Mouse (Mus musculus) MEL (cell line): ENCODE measurements around the gene Polg. TPM values are rescaled to one million over a fixed set of nuclear protein-coding genes. Genes with fewer than 3 reads are reported as not detected.
A peak's percentile ranks its signal among the peaks of the same experiment; 100 is the strongest.

Experiments used
- DNase-seq: peaks from one replicate; pipeline ENCODE4 v3.0.0; 2011; ENCODE audit warnings: low read depth, low spot score
- H3K27ac ChIP-seq: 2 replicates; pipeline ENCODE4 v1.5.1; 2012; ENCODE audit warnings: low read depth, mild to moderate bottlenecking, control low read depth, low read length, moderate library complexity; ENCODE audit not compliant: control insufficient read depth
- H3K27me3 ChIP-seq, 2 experiments: fragments of 150-350 bp in 1 of 2; sonication (generic) in 1 of 2; 2 replicates each; pipeline ENCODE4 v1.6.1; 2012; ENCODE audit warnings: low read length in 2 of 2, mild to moderate bottlenecking in 2 of 2, improper control_type of control experiment in 1 of 2, moderate library complexity in 1 of 2; ENCODE audit not compliant: insufficient read depth in 2 of 2, control insufficient read depth in 1 of 2
- H3K36me3 ChIP-seq, 2 experiments: 2 replicates each; pipeline ENCODE4 v1.6.1; 2012 to 2014; ENCODE audit warnings: low read length in 2 of 2, improper control_type of control experiment in 1 of 2, inconsistent platforms in 1 of 2, mild to moderate bottlenecking in 1 of 2; ENCODE audit not compliant: insufficient read depth in 2 of 2, control insufficient read depth in 1 of 2
- H3K4me1 ChIP-seq, 2 experiments: fragments of 150-350 bp in 1 of 2; sonication (generic) in 1 of 2; 2 replicates each; pipeline ENCODE4 v1.6.1; 2012; ENCODE audit warnings: low read length in 2 of 2, improper control_type of control experiment in 1 of 2, mild to moderate bottlenecking in 1 of 2; ENCODE audit not compliant: insufficient read depth in 2 of 2, control insufficient read depth in 1 of 2
- H3K4me3 ChIP-seq, 2 experiments: fragments of 150-350 bp in 1 of 2; sonication (generic) in 1 of 2; 2 replicates each; pipeline ENCODE4 v1.5.1; 2012; ENCODE audit warnings: low read depth in 2 of 2, low read length in 2 of 2, mild to moderate bottlenecking in 2 of 2, moderate library complexity in 2 of 2, control low read depth in 1 of 2, improper control_type of control experiment in 1 of 2; ENCODE audit not compliant: control insufficient read depth in 1 of 2, insufficient read depth in 1 of 2
- H3K79me2 ChIP-seq: 2 replicates; pipeline ENCODE4 v1.6.1; 2012; ENCODE audit warnings: mild to moderate bottlenecking, low read length, moderate library complexity; ENCODE audit not compliant: control insufficient read depth, poor library complexity, insufficient read depth
- H3K9ac ChIP-seq: 2 replicates; pipeline ENCODE4 v1.6.1; 2012; ENCODE audit warnings: low read depth, mild to moderate bottlenecking, control low read depth, low read length, moderate library complexity; ENCODE audit not compliant: control insufficient read depth, poor library complexity, severe bottlenecking
- H3K9me3 ChIP-seq: fragments of 150-350 bp; sonication (generic); replicated peaks from 2 replicates; pipeline ENCODE4 v1.6.1; 2012; ENCODE audit warnings: mild to moderate bottlenecking, low read length, improper control_type of control experiment, moderate library complexity; ENCODE audit not compliant: insufficient read depth
- BHLHE40 ChIP-seq: IDR thresholded peaks from 2 replicates; pipeline ENCODE4 v1.6.1; 2012; ENCODE audit warnings: low read depth, mild to moderate bottlenecking, inconsistent platforms, low read length, improper control_type of control experiment, borderline replicate concordance
- CHD1 ChIP-seq: IDR thresholded peaks from 2 replicates; pipeline ENCODE4 v1.6.1; 2012; ENCODE audit warnings: low read depth, mild to moderate bottlenecking, inconsistent platforms, low read length, improper control_type of control experiment
- CHD2 ChIP-seq: IDR thresholded peaks from 2 replicates; pipeline ENCODE4 v1.6.1; 2011; ENCODE audit warnings: low read length, improper control_type of control experiment
- CTCF ChIP-seq, 3 experiments: IDR thresholded peaks in 2 of 3; conservative IDR thresholded peaks in 1 of 3; 2 replicates each; pipeline ENCODE4 v1.5.1; 2011 to 2012; ENCODE audit warnings: low read length in 3 of 3, low read depth in 2 of 3, mild to moderate bottlenecking in 2 of 3, improper control_type of control experiment in 1 of 3, inconsistent platforms in 1 of 3, mixed read lengths in 1 of 3, moderate library complexity in 1 of 3; ENCODE audit not compliant: control insufficient read depth in 1 of 3, insufficient read depth in 1 of 3, poor library complexity in 1 of 3, severe bottlenecking in 1 of 3
- E2F4 ChIP-seq: IDR thresholded peaks from 2 replicates; pipeline ENCODE4 v1.6.1; 2011; ENCODE audit warnings: low read depth, low read length, improper control_type of control experiment, borderline replicate concordance
- ELF1 ChIP-seq: IDR thresholded peaks from 2 replicates; pipeline ENCODE4 v1.6.1; 2014; ENCODE audit warnings: low read depth, mild to moderate bottlenecking, inconsistent platforms, low read length, improper control_type of control experiment, moderate library complexity
- EP300 ChIP-seq, 2 experiments: IDR thresholded peaks; 2 replicates each; pipeline ENCODE4 v1.6.1; 2011; ENCODE audit warnings: improper control_type of control experiment in 2 of 2, low read length in 2 of 2, low read depth in 1 of 2, mild to moderate bottlenecking in 1 of 2
- ETS1 ChIP-seq: IDR thresholded peaks from 2 replicates; pipeline ENCODE4 v1.6.1; 2012; ENCODE audit warnings: low read depth, mild to moderate bottlenecking, inconsistent platforms, low read length, improper control_type of control experiment, moderate library complexity
- GABPA ChIP-seq: IDR thresholded peaks from 2 replicates; pipeline ENCODE4 v1.6.1; 2012; ENCODE audit warnings: low read depth, mild to moderate bottlenecking, inconsistent platforms, low read length, improper control_type of control experiment, moderate library complexity
- GATA1 ChIP-seq: IDR thresholded peaks from 2 replicates; pipeline ENCODE4 v1.6.1; 2011; ENCODE audit warnings: low read depth, low read length, improper control_type of control experiment
- HCFC1 ChIP-seq: IDR thresholded peaks from 2 replicates; pipeline ENCODE4 v1.6.1; 2012; ENCODE audit warnings: low read depth, mild to moderate bottlenecking, inconsistent platforms, low read length, improper control_type of control experiment, moderate library complexity
- JUND ChIP-seq: IDR thresholded peaks from 2 replicates; pipeline ENCODE4 v1.6.1; 2011; ENCODE audit warnings: low read depth, mild to moderate bottlenecking, improper control_type of control experiment, low read length
- KAT2A ChIP-seq: conservative IDR thresholded peaks from 2 replicates; pipeline ENCODE4 v1.6.1; 2012; ENCODE audit warnings: low read depth, low read length, improper control_type of control experiment, inconsistent platforms
- MAFK ChIP-seq: IDR thresholded peaks from 2 replicates; pipeline ENCODE4 v1.6.1; 2011; ENCODE audit warnings: low read depth, mild to moderate bottlenecking, low read length, improper control_type of control experiment, borderline replicate concordance
- MAX ChIP-seq: IDR thresholded peaks from 2 replicates; pipeline ENCODE4 v1.6.1; 2011; ENCODE audit warnings: low read length, improper control_type of control experiment
- MAZ ChIP-seq: IDR thresholded peaks from 2 replicates; pipeline ENCODE4 v1.6.1; 2012; ENCODE audit warnings: low read depth, mild to moderate bottlenecking, inconsistent platforms, low read length, improper control_type of control experiment
- MEF2A ChIP-seq: IDR thresholded peaks from 2 replicates; pipeline ENCODE4 v1.6.1; 2014; ENCODE audit warnings: low read depth, mild to moderate bottlenecking, inconsistent platforms, low read length, improper control_type of control experiment; ENCODE audit not compliant: poor library complexity, insufficient replicate concordance, severe bottlenecking; ENCODE audit errors: extremely low read depth
- MYB ChIP-seq: IDR thresholded peaks from 2 replicates; pipeline ENCODE4 v1.6.1; 2011; ENCODE audit warnings: mild to moderate bottlenecking, low read depth, low read length, improper control_type of control experiment
- NELFE ChIP-seq: IDR thresholded peaks from 2 replicates; pipeline ENCODE4 v1.6.1; 2011; ENCODE audit warnings: low read depth, low read length, improper control_type of control experiment
- POLR2A ChIP-seq, 2 experiments: IDR thresholded peaks; 2 replicates each; pipeline ENCODE4 v1.6.1; 2011 to 2012; ENCODE audit warnings: low read length in 2 of 2, mild to moderate bottlenecking in 2 of 2, control low read depth in 1 of 2, improper control_type of control experiment in 1 of 2, low read depth in 1 of 2, moderate library complexity in 1 of 2; ENCODE audit not compliant: control insufficient read depth in 1 of 2, insufficient read depth in 1 of 2, poor library complexity in 1 of 2
- POLR2AphosphoS5 ChIP-seq: IDR thresholded peaks from 2 replicates; pipeline ENCODE4 v1.6.1; 2012; ENCODE audit warnings: low read depth, borderline replicate concordance, mild to moderate bottlenecking, inconsistent platforms, low read length, moderate library complexity, mixed read lengths
- RCOR1 ChIP-seq: IDR thresholded peaks from 2 replicates; pipeline ENCODE4 v1.6.1; 2012; ENCODE audit warnings: low read depth, mild to moderate bottlenecking, inconsistent platforms, low read length, improper control_type of control experiment
- SIN3A ChIP-seq: IDR thresholded peaks from 2 replicates; pipeline ENCODE4 v1.6.1; 2012; ENCODE audit warnings: low read length, improper control_type of control experiment, inconsistent platforms
- SMC3 ChIP-seq: IDR thresholded peaks from 2 replicates; pipeline ENCODE4 v1.6.1; 2011; ENCODE audit warnings: low read depth, low read length, improper control_type of control experiment
- TAL1 ChIP-seq: IDR thresholded peaks from 2 replicates; pipeline ENCODE4 v1.6.1; 2012; ENCODE audit warnings: mild to moderate bottlenecking, inconsistent platforms, low read length, moderate library complexity, mixed read lengths
- TBP ChIP-seq: IDR thresholded peaks from 2 replicates; pipeline ENCODE4 v1.8.0; 2011; ENCODE audit warnings: low read depth, low read length, improper control_type of control experiment
- TCF12 ChIP-seq: IDR thresholded peaks from 2 replicates; pipeline ENCODE4 v1.6.1; 2014; ENCODE audit warnings: low read depth, mild to moderate bottlenecking, inconsistent platforms, low read length, improper control_type of control experiment, moderate library complexity
- UBTF ChIP-seq: IDR thresholded peaks from 2 replicates; pipeline ENCODE4 v1.6.1; 2012; ENCODE audit warnings: low read depth, mild to moderate bottlenecking, inconsistent platforms, low read length, improper control_type of control experiment, moderate library complexity, borderline replicate concordance; ENCODE audit not compliant: insufficient read depth
- USF1 ChIP-seq: IDR thresholded peaks from 2 replicates; pipeline ENCODE4 v1.6.1; 2014; ENCODE audit warnings: low read depth, mild to moderate bottlenecking, inconsistent platforms, low read length, improper control_type of control experiment, moderate library complexity
- USF2 ChIP-seq, 2 experiments: IDR thresholded peaks; 2 replicates each; pipeline ENCODE4 v1.6.1; 2011 to 2012; ENCODE audit warnings: improper control_type of control experiment in 2 of 2, low read length in 2 of 2, borderline replicate concordance in 1 of 2, inconsistent platforms in 1 of 2, low read depth in 1 of 2, mild to moderate bottlenecking in 1 of 2; ENCODE audit not compliant: insufficient read depth in 1 of 2
- ZC3H11A ChIP-seq: IDR thresholded peaks from 2 replicates; pipeline ENCODE4 v1.6.1; 2012; ENCODE audit warnings: low read depth, mild to moderate bottlenecking, inconsistent platforms, low read length, improper control_type of control experiment
- ZKSCAN1 ChIP-seq: IDR thresholded peaks from 2 replicates; pipeline ENCODE4 v1.6.1; 2012; ENCODE audit warnings: low read depth, mild to moderate bottlenecking, inconsistent platforms, low read length, improper control_type of control experiment, moderate library complexity
- ZMIZ1 ChIP-seq: IDR thresholded peaks from 2 replicates; pipeline ENCODE4 v1.6.1; 2012; ENCODE audit warnings: low read depth, mild to moderate bottlenecking, inconsistent platforms, low read length, improper control_type of control experiment, moderate library complexity
- ZNF384 ChIP-seq: IDR thresholded peaks from 2 replicates; pipeline ENCODE4 v1.6.1; 2012; ENCODE audit warnings: low read depth, mild to moderate bottlenecking, inconsistent platforms, low read length, improper control_type of control experiment
- polyA plus RNA-seq, 2 experiments: library from polyadenylated mRNA; stranded (reverse) in 1 of 2; unstranded in 1 of 2; fragments of >175 nt in 1 of 2; fragments of >200 nt in 1 of 2; gene quantifications; 2 replicates each; pipeline versions ENCODE4 v1.2.1 to v1.2.4; 2012; ENCODE audit warnings: low replicate concordance in 2 of 2, low read depth in 1 of 2; ENCODE audit not compliant: insufficient read length in 2 of 2, insufficient read depth in 1 of 2, missing spikeins in 1 of 2
- total RNA-seq: library from RNA; depleted of rRNA; stranded (reverse); fragments of 300-350 nt; gene quantifications from 2 replicates; pipeline ENCODE4 v1.2.3, GENCODE M21; 2012; rRNA removed

Polg gene
- 66.8 and 82.7 TPM in 2 replicates for total RNA-seq
- polyA plus RNA-seq = 100 to 1,000 TPM in 1 of 2 experiments, not detected in 1; 129 TPM

DNA sequence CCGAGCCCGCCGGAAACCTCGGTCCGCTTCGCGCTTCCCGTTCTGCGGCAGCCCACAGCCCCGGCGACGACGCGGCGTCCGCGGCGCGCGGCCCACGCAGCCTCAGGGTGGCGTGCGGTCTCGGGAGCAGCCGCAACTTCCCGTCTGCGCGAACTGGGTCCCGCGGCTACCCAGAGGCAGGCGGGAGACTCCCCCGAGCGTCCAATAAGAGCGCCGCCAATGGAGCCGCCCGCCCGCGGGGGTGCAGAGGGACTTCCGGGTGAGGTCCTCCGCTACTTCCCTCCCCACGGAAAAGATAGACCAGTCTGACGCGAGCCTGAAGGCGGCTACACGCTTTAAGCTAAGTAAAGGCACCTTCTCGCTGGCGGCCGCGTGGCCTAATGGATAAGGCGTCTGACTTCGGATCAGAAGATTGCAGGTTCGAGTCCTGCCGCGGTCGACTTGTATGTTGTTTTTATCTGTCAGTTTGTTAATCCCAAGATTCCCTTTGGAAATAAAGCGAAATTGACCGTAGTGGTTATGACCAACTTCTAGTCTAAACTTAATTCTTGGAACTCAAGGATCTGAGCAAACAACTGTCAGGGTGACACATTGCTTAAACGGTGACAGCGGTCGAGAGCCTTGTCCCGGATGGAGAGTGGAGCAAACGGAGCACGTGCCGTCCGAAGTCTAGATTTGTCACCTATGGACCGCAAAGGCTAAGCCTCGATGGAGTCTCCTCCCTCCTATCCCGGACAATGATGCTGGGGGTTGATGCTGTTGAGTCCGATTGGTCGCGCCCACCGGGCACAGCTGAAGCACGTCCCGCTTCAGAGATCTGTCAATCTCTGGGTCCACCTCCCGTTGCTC lies at the start of gene Polg:
Gene Polg (minus strand): TSS at position 310 of the 849 bp plus-strand sequence.
- Histone ChIP-seq H3K27ac (peak within 1 kb of the TSS; percentile 64), H3K9me3 (no peaks in the 10 kb centered on the region), H3K4me3 (peak within 1 kb of the TSS; percentile 79 to 94), H3K27me3 (no peaks in the 10 kb centered on the region), H3K36me3 (peaks cover 0 to 32% of the 10 kb centered on the region in 2 experiments; a peak in 2 of 4 replicates), H3K79me2 (peaks cover 27% of the 10 kb centered on the region), H3K4me1 (peaks cover 2 to 50% of the 10 kb centered on the region in 2 experiments), H3K9ac (peak within 1 kb of the TSS; percentile 97)
- DNase-seq = peak; percentile 98
- no peak for TF ChIP-seq ZNF384
- TF ChIP-seq E2F4 = peak; percentile 70; the same call in 1 of the 2 replicates
- TF ChIP-seq TCF12 = no peak; the same call in 1 of the 2 replicates
- no peak for TF ChIP-seq CTCF (IDR thresholded peaks at IDR 0.05 in 2 of 3, conservative IDR thresholded peaks at IDR 0.05 in 1 of 3; ENCODE audit: control insufficient read depth in 1 of 3, insufficient read depth in 1 of 3, low read depth in 2 of 3, low read length in 3 of 3, poor library complexity in 1 of 3, severe bottlenecking in 1 of 3)
- TF ChIP-seq ELF1 = peak; percentile 99
- TF ChIP-seq ZMIZ1 = peak; percentile 73
- 0 out of 2 replicates have a peak, but pooled peaks have one; percentile 33 for TF ChIP-seq RCOR1
- TF ChIP-seq SMC3 = no peak
- TF ChIP-seq SIN3A = peak; percentile 87
- TF ChIP-seq EP300 (IDR thresholded peaks at IDR 0.05; ENCODE audit: low read depth in 1 of 2, low read length in 2 of 2) = peak in 1 of 2 experiments; percentile 44; a peak in 2 of 4 replicates
- no peak for TF ChIP-seq ZKSCAN1
- peak; percentile 85 to 87; a peak in 3 of 4 replicates for TF ChIP-seq POLR2A (IDR thresholded peaks at IDR 0.05; ENCODE audit: control insufficient read depth in 1 of 2, insufficient read depth in 1 of 2, low read depth in 1 of 2, low read length in 2 of 2, poor library complexity in 1 of 2)
- TF ChIP-seq MYB = no peak
- TF ChIP-seq MAX = peak; percentile 85
- peak; percentile 83; the same call in 1 of the 2 replicates for TF ChIP-seq BHLHE40
- peak; percentile 90; the same call in 1 of the 2 replicates for TF ChIP-seq MAZ
- TF ChIP-seq HCFC1 = peak; percentile 86
- TF ChIP-seq KAT2A = no peak; the same call in 1 of the 2 replicates
- no peak for TF ChIP-seq POLR2AphosphoS5
- no peak for TF ChIP-seq USF2 (IDR thresholded peaks at IDR 0.05; ENCODE audit: borderline replicate concordance in 1 of 2, insufficient read depth in 1 of 2, low read depth in 1 of 2, low read length in 2 of 2)
- TF ChIP-seq MEF2A = no peak
- TF ChIP-seq CHD2 = no peak
- TF ChIP-seq ETS1 = peak; percentile 58; the same call in 1 of the 2 replicates
- TF ChIP-seq NELFE = peak; percentile 88
- no peak for TF ChIP-seq ZC3H11A
- no peak for TF ChIP-seq JUND
- TF ChIP-seq CHD1 = peak; percentile 99
- peak; percentile 58 for TF ChIP-seq USF1
- TF ChIP-seq TBP = peak; percentile 100
- TF ChIP-seq GABPA = no peak
- TF ChIP-seq UBTF = 0 out of 2 replicates have a peak, but pooled peaks have one; percentile 35
- TF ChIP-seq GATA1 = peak; percentile 68
- peak; percentile 12; the same call in 1 of the 2 replicates for TF ChIP-seq TAL1
- TF ChIP-seq MAFK = peak; percentile 99
